Mouse (Mus musculus) ovary, adult 18-20 months (tissue): ENCODE measurements around the gene Serpina1e.

Experiments used
- DNase-seq: peaks from one replicate; pipeline ENCODE4 v3.0.0; 2022; ENCODE audit warnings: low spot score, mixed read lengths

Gene Serpina1e

DNA sequence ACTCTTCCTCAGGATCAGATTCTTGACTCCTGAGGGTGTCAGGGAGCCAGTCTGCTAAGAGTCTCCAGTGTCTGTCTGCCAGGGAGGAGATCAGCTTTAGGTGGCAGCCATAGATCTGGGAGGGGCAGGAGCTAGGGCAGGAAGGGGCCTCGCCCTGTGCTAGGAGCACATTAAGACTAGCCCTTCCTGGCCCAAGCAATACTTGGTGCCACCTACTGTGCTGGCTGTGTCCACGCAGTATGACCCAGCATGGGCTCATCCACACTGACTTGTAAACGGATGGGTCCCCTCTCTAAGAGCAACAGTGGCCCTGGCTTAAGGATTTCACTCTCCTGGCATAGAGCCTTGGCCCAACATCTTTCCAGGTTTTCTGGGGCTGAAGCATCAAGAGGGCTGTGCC is at the start of gene Serpina1e:
Serpina1e (minus strand) TSS at position 178 of the 400 bp plus-strand sequence.
- DNase-seq, result no peak

DNA sequence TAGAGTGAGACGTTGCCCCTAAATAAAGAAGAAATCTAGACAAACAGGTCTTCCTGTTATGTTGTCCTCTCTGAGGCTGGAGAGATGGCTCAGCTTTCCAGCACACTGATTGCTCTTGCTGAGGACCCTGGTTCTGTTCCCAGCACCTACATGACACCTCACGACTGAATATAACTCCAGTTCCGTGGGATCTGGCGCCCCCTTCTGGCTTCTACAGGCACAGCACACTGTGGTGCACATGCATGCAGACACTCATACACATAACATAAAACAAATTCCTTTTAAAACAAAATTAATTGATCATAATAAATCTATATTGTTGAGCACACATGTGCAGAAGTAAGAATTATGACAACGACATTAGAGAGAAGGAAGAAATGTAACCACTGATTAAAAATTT is 45.9 kb upstream of the Serpina1e start:
- no peak for DNase-seq

DNA sequence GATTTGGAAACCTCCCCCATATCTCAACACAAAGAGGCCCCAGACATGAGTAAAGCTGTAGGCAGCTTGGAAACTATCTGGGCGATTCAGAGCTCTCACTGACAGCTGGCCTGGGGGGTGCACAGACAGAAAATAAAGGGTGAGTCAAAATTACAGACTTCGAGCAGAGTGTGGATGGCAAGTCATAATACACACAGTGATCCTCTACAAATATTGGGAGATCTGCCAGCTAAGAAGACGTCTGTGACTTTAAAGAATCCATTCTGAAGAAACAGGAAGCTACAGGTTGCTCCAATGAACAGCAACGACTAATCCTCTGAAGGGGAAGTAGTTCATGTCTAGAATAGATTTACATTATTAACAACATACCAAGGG is 44.5 kb upstream of the Serpina1e start:
- no peak for DNase-seq

DNA sequence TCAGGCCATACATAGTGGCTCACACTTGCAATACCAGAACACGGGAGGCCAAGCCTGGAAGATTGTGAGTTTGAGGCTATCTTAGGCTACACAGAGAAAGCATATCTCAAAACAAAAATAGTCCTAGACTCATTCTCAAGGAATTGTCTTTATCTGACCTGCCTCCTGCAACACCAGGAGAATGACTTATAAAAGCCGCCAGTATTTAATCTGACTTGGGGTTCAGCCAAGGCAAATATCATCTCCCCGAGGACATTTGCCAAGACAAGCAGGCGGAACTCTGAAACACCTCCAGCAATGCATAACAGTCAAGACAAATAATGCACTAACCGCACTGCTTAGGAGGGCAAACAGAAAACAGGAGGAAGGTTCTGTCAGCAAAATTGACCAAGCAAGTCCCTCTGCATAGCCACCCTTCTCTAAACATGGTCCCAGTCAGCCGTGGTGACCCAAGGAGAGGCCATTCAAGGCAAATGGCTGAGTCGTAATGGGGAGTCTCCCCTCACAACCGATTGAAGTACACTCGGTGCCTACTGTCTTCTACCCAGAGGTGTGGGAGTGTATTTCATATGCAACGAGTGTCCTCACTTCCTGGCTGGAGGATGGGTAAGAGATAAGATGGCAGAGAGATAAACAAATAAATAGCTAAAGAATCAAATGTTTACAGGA is 43.9 kb upstream of the Serpina1e start:
- DNase-seq, result peak; percentile 71

DNA sequence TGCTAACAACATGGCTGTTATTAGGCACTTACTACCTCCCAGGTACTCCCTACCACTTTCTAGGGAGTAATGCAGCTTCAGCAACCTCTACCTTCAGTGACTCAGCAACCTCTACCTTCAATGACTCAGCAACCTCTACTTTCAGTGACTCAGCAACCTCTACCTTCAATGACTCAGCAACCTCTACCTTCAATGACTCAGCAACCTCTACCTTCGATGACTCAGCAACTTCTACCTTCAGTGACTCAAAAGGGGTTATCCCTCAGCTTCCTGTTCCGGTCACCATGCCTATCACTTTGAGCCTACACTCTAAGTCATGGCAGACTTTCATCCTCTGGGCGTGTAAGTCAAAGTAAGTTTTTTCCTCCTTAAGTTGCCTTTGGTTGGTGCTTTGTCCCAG is 41.8 kb upstream of the Serpina1e start:
- no peak for DNase-seq

DNA sequence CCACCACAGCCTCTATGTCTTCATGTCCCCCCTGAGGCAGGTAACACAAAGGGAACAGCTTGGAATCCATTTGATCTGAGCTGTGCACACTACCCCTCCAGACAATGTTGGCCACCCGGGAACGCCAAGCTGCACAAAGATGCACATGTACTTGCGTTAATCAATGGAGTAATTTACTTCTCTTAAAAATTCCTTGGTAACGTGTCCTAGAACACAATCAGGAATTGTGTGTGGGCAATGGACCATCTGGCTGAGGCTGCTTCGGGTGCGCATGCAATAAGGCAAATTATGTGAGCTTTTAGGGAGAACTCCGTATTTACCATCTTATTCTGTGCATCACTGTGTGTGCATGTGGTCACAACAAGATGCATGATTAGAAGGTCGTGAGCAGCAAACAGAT is 40.8 kb upstream of the Serpina1e start:
- no peak for DNase-seq

DNA sequence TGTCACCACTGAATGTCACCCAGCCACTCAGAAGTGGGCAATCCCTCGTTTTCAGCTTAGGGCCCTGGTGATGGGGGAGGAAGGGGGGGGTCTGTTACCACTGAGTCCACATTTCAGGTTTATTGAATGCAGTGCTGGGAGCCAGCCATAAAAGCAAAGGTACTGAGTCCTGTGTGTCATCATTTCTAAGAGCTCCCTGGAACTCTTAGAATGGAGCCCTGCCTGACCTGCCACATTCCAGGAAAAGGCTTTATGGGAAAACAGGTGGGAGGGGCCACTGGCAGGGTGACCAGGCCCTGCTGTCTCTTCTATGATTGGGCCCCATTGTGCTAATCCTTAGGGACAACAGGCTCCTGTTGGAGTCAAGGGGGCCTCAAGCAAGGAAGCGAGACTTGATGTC is 37.7 kb upstream of the Serpina1e start:
- no peak for DNase-seq

DNA sequence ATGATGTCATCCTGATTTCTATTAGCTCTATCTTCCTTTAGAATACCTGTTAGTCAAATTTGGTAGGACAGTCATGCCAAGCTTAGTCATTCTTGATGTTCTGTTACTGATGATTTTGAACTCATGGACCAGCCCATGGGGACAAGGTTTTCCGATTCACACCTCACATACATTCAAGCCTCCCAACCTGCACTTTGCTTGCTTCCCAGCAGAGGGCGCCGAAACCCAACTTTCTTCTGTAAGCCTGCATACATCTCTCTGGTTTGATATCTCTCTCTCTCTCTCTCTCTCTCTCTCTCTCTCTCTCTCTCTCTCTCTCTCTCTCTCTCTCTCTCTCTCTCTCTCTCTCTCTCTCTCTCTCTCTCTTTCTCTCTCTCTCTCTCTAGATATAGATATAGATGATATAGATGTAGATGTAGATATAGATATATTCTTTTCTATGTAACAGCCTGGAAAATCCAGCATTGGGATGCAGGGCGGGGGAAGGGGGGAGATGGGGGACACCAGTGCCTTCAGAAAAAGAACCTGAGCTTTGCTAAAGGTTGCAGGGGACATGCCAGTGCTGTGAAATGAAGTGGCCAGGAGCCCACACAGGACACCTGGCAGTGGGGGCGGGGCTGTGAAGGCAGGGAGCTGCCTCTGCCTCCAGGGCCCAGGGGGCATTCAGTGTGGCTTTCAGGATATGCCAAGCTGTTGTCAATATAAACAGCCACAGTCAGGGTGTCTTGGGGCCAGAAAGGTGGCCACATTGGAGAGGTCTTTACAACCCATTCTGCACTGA is 36.7 kb upstream of the Serpina1e start:
- DNase-seq, result no peak

DNA sequence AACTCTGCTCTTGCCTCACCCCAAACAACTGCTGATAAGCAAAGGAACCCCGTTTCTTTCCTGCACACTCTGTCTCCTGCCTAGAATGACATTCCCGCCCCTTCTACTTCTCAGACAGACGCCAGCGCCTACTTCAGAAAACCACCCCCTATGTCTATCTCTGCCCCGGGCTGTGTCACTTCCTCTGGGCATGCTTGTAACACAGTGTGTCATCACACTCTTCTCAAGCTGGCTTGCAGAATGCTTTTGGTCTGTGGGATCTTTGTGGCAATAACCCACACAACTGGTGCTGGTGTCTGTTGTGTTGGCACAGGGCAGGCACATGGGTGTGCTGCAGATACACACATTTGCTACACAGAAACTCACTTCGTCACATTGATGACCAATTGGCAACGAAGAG is 34.2 kb upstream of the Serpina1e start:
- DNase-seq, result no peak

DNA sequence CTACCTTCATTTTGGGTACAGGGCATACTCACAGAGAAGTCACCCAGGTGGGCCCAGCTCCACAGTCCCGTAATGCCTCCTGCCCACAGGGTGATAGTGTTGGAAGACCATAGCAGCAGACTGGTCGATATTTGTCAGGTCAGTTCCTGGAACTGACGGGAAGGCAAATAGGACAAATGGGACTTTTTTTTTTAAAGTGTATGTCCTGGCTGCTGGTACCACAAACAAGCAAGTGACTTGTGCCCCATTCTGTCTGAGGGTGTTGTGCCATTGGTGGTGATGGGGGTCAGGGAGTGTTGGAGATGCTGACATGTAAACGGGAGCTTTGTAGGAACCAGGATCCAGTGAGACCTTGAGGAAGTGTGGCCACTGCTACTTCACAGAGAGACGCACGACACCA is 31.1 kb upstream of the Serpina1e start, which contains the start of gene Serpina11:
Serpina11 (minus strand) TSS at position 101 of the 400 bp plus-strand sequence.
- no peak for DNase-seq

DNA sequence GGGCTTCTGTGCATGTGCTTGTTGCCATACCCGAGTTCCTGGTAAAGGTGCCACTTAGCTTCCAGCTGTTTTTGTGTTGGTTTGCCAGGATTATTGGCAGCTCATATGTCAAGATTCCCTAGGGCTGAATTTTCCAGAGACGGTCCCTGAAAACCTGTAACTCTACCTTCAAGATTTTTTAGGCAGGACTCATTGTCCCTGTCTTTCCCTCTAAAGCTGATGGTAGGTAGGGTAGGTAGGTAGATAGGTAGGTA is 30.7 kb upstream of the Serpina1e start:
- DNase-seq, result no peak

DNA sequence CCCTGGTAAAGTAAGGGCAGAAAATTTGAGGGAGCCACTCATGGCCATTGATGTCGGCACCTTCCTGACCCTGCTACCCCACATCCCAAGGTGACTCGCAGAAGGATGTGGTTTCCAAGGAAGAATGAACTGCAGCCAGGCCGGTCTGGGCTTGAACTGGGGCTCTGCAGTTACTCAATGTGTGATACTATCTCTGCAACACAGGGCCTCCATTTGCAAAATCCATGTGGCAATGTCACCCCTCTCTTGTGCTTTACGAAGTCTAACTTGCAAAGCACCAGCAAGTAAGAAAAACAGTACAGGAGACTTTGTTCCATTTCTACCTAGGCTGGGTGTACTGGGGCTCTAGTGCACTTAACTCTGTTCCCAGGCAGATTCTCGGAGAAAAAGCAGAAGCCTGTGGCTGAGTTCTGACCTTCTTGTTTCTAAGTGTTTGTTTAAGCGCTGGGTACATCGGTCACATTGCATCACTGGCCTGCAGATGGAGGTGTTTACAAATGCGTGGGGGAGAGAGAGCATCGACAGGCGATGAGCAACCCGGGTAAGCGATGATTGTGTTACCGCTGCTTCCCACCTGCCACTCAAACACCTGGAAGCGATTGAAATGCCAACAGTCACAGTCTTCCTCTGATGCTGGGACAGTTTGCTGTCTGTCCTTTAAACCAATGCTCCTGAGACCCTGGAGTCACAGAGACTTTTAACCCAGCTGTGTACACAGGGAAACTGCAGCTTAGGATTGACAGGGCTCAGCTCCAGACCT is 30.2 kb upstream of the Serpina1e start:
- DNase-seq, result no peak

DNA sequence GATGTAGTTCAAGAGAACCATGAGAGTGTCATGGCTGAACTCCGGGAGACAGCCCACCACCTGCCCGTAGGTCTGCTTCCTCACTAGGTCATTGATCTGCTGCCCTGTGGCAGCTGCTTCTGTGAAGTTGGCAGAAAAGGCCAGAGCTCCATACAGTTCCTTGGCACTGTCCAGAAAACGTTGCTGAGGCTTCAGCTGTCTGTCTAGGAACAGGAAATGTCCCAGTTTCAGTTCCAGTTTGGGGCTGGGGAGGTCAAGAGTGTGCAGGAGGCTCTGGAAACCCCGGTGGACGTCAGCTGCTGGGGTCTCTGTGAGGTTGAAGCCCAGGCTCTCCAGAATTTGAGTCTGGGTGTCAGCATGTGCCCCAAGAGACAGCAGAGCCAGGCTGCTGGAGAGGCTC is 27.1 kb upstream of the Serpina1e start:
- no peak for DNase-seq

DNA sequence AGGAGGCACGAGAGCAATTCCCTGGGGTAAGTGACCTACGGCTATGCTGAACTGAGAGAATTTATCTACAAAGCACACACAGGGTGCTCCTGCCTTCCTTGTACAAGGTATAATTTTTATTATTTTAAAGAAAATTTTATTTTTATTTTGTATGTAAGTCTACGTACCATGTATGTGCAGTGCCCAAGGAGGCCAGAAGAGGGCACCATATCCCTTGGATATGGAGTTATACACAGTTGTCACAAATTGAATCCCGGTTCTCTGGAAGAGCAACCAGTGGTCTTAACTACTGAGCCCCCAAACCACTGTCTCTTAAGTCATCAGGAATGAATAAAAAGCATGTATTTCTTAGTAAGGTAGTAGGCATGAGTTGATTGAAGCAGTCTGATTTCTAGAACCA is 26.2 kb upstream of the Serpina1e start:
- DNase-seq, result no peak

DNA sequence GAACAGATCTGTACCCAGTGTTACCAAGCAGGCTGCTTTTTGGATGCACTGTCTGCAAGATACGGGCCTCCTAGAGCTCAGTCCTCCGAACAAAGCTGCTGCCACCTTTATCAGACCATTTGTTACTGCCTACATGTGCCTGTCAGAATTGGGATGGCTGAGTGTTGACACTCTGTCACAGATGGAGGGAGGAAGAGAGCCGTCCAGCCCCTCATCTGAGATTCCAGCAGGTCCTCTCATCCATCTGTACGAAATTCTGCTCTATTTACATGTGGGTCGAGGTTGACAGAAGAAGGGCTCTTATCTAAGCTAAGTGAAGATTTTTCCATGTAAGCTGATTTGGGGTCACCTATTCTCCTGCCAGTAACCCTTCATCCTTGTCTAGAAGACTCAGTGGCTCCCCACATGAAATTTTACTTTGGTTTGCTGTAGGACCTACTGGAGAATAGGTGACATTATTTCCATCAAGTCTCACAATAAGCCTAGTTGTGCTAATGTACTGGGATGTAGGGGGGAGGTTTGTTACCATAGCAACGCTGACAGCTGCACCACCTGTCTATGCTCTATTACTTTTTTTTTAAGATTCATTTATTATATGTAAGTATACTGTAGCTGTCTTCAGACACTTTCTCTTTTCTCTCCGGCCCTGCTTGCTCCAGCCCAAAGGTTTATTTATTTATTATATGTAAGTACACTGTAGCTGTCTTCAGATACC is 23.0 kb upstream of the Serpina1e start:
- DNase-seq, result no peak

DNA sequence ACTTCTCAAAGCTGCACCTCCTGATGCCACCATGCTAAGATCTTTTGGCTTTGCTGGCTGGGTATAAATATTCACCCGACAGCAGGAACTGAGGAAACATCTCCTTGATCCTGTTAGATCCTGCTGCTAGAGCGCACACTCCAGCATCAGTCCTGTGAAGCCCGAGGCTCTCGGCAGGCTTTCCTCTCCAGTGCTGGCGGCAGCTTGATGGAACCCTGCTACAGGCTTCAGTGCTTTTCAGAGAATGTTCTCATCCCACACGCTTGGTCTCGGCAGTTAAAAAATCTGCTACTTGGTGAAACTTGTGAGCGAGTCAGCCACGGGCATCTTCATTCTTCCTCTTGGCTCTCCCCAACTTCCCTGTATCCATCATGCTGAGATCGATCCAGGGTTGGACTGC is 19.5 kb upstream of the Serpina1e start:
- no peak for DNase-seq

DNA sequence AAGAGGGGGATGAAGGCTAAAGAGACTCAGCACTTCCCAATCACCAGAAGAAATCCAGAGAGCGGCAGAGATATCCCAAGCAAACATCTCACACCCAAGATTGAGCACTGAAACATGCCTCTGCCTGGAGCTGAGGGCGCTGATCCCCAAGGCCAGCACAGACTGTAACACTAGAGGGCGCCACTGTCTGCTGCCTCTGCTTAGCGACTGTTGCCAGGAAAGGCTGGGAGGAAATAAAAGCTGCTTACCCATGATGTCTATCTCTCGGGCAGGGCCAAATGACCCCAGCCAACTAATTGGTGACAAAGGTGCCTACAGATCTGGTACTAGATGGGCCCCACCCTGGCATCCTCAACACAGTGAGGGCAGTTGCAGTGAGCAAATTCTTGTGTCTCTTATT is 19.1 kb upstream of the Serpina1e start:
- no peak for DNase-seq

DNA sequence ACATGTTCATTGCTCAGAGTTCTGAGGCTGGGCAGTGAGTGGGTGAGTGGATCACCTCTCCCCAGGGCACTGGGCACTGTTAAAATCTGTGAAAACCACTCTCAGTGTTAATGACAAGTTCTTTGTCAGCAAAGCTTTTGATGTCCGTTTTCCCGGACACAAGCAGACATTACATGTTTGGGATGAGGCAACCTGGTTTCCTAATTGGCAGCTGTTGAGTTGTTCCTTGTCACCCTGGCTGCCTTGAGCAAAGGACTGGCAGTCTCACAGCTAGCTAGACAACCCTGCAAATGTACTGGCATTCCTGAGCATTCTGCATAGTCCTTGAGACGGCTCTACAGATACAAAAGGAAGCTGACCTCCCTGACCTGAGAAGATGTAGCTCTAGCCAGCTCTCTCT is 18.3 kb upstream of the Serpina1e start:
- DNase-seq, result no peak

DNA sequence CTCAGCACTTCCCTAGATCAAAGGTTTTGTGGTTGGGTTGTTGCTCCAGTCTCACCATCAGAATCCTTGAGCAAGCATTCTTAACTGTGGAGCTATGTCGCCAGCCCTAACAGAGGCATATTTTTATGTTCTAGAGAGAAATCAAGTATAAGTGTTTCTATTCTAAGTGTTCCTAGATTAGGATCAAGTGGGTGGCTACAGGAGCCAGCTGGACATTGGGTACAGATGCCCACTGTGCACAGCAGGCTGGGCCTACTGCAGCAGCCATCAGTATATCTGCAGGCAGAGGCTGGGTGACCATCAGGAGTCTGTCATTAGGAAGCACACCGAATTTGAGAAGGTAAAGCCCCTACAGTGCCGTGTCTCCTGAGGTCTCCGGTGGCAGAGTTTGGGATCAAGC is 12.3 kb upstream of the Serpina1e start:
- no peak for DNase-seq

DNA sequence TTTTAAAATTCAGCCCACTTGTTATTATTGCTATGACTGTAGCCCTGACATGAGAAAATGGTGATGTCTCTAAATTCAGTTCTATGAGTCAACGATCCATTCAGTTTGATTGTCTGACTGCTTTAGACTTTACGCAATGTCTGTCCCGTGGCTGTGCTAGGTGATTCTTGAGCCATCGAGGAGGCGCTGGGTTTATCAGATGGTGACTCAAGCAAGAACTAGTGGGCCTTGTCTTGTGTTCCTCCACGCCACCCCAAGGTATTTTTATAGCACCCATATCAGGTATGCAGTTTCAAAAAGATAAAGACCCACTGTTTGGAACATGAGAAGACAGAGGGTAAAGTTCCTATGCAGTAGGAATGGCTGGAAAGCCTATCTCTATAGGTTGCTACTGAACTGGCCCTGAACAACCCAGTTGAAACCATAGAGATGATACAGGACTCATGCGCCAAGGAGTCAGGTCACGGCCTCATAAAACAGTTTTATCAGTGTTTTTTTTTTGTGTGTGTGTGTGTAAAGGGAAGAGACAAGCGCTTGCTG is 10.9 kb upstream of the Serpina1e start:
- no peak for DNase-seq

DNA sequence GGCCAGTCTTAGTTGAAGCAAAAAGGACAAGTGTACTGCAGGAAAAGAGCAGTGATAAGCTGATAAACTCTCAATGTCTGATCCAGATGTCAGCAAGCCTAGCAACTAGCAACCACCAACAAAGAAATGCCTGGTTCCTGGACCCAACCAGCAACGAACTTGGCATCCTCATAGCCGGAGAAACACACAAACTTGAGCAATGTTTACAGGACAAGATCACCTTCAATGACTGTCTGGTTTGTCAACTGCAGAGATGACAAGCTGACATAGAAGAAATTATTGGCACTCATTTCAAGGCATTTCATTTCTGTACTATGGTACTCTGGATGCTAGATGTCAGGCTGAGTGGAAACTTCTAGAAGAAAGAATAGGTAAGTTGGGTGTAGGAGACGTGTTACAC is 8.0 kb upstream of the Serpina1e start:
- DNase-seq, result no peak

DNA sequence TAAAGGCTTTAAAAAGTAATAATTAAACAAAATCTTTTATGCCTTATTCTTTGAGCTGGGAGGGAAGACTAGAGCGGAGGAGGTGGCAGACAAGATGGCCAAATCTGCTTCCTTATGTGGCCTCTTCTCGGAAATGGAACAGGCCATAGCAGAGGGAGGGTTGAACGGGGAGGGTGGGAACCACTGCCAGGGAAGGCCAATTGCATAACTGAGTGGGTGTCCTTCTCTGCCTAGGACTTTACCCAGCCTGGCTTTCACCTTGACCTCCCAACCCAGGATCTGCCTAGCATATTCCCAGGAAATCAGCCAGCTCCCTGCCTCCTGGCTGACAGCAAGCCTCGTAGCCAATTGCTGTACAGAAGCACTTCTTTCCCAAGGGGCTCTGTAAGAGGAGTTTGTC is 4.5 kb upstream of the Serpina1e start:
- peak; percentile 52 for DNase-seq
